ENCODE assay signal across 13 mouse cellular contexts in genomic region chr1:134095033-134095612, GRCm38 (mm10). TPM values are rescaled to one million over a fixed set of nuclear protein-coding genes. Genes with fewer than 3 reads are reported as not detected.
DNase-seq lines count a peak whose midpoint lies in the region; ATAC-seq and TF ChIP-seq lines count a peak whose summit lies in the region.
"Had no signal": no experiment of that assay in that cellular context is flagged by ENCODE, and none has a peak within 500 bp of the region (broad histone marks: within the 10 kb centered on the region; RNA-seq: fewer than 3 reads in every experiment).

No protein-coding gene starts in this region.

- H3K4me3 ChIP-seq in heart, embryonic 15.5 days = no peak overlapping the region
- no peak overlapping the region for H3K4me3 ChIP-seq in heart, embryonic 12.5 days
- H3K4me3 ChIP-seq in midbrain, embryonic 13.5 days (replicated peaks) = no peak overlapping the region
- no peak overlapping the region for H3K4me3 ChIP-seq in midbrain, embryonic 16.5 days (ENCODE audit: low read depth, low read length)
- H3K4me3 ChIP-seq in forebrain, postnatal 0 days (ENCODE audit: low read depth, low read length) = no peak overlapping the region
- no peak overlapping the region for H3K4me3 ChIP-seq in stomach, embryonic 14.5 days (ENCODE audit: low read depth, low read length)
- H3K4me3 ChIP-seq: embryonic facial prominence, embryonic 12.5 days; limb, embryonic 13.5 days had no signal

- ATAC-seq in heart, embryonic 15.5 days (replicated peaks; ENCODE audit: insufficient number of reproducible peaks, insufficient read depth, low FRiP score, low read depth) = no peak
- no peak for ATAC-seq in heart, embryonic 12.5 days (ENCODE audit: insufficient number of reproducible peaks, low FRiP score)
- no peak for ATAC-seq in midbrain, embryonic 13.5 days
- ATAC-seq in midbrain, embryonic 16.5 days = no peak
- no peak for ATAC-seq in forebrain, postnatal 0 days
- no peak for ATAC-seq in stomach, embryonic 14.5 days (ENCODE audit: insufficient number of reproducible peaks, insufficient read depth, low FRiP score, low read depth)

- H3K36me3 ChIP-seq in heart, embryonic 15.5 days = no peaks in the 10 kb centered on the region
- no peaks in the 10 kb centered on the region for H3K36me3 ChIP-seq in heart, embryonic 12.5 days
- H3K36me3 ChIP-seq in midbrain, embryonic 13.5 days = no peaks in the 10 kb centered on the region
- no peaks in the 10 kb centered on the region for H3K36me3 ChIP-seq in midbrain, embryonic 16.5 days (ENCODE audit: control insufficient read depth, insufficient read depth, low read length)
- no peaks in the 10 kb centered on the region for H3K36me3 ChIP-seq in forebrain, postnatal 0 days (ENCODE audit: insufficient read depth)
- H3K36me3 ChIP-seq in stomach, embryonic 14.5 days (ENCODE audit: control insufficient read depth, insufficient read depth, low read length) = no peaks in the 10 kb centered on the region
- H3K36me3 ChIP-seq: embryonic facial prominence, embryonic 12.5 days; limb, embryonic 13.5 days had no signal

- H3K27me3 ChIP-seq in heart, embryonic 15.5 days = no peaks in the 10 kb centered on the region
- H3K27me3 ChIP-seq in heart, embryonic 12.5 days (replicated peaks) = no peaks in the 10 kb centered on the region
- H3K27me3 ChIP-seq in midbrain, embryonic 13.5 days = no peaks in the 10 kb centered on the region
- H3K27me3 ChIP-seq in midbrain, embryonic 16.5 days (ENCODE audit: control insufficient read depth, insufficient read depth, low read depth, low read length) = no peaks in the 10 kb centered on the region
- no peaks in the 10 kb centered on the region for H3K27me3 ChIP-seq in forebrain, postnatal 0 days (ENCODE audit: insufficient read depth, low read length)
- H3K27me3 ChIP-seq in stomach, embryonic 14.5 days (ENCODE audit: control insufficient read depth, insufficient read depth, low read length) = no peaks in the 10 kb centered on the region
- H3K27me3 ChIP-seq: embryonic facial prominence, embryonic 12.5 days; limb, embryonic 13.5 days had no signal

- TF ChIP-seq CTCF in forebrain, postnatal 0 days (IDR thresholded peaks at IDR 0.05; ENCODE audit: low read depth) = 0 out of 2 replicates have a peak, but pooled peaks have one; percentile 7

- DNase-seq in forebrain, postnatal 0 days = no peak
- no peak for DNase-seq in layer of hippocampus, postnatal 36 days
- no peak for DNase-seq in thymus, adult 18-20 months
- DNase-seq: adrenal gland, postnatal 25 days; kidney, postnatal 25 days; thymus, postnatal 25 days had no signal

- H3K9me3 ChIP-seq in heart, embryonic 15.5 days (replicated peaks) = no peaks in the 10 kb centered on the region
- H3K9me3 ChIP-seq in heart, embryonic 12.5 days (replicated peaks) = no peaks in the 10 kb centered on the region
- no peaks in the 10 kb centered on the region for H3K9me3 ChIP-seq in midbrain, embryonic 13.5 days
- H3K9me3 ChIP-seq in midbrain, embryonic 16.5 days (replicated peaks; ENCODE audit: control insufficient read depth, low read length, poor library complexity, severe bottlenecking) = no peaks in the 10 kb centered on the region
- H3K9me3 ChIP-seq in forebrain, postnatal 0 days (ENCODE audit: low read length) = no peaks in the 10 kb centered on the region
- no peaks in the 10 kb centered on the region for H3K9me3 ChIP-seq in stomach, embryonic 14.5 days (ENCODE audit: control insufficient read depth, low read depth, low read length)
- H3K9me3 ChIP-seq: embryonic facial prominence, embryonic 12.5 days; limb, embryonic 13.5 days had no signal

- H3K4me1 ChIP-seq in heart, embryonic 15.5 days (replicated peaks) = peaks cover 70% of the 10 kb centered on the region
- peaks cover 62% of the 10 kb centered on the region for H3K4me1 ChIP-seq in heart, embryonic 12.5 days (replicated peaks)
- H3K4me1 ChIP-seq in midbrain, embryonic 13.5 days (replicated peaks) = peaks cover 79% of the 10 kb centered on the region
- H3K4me1 ChIP-seq in midbrain, embryonic 16.5 days (ENCODE audit: control insufficient read depth, insufficient read depth, low read length) = peaks cover 18% of the 10 kb centered on the region
- peaks cover 21% of the 10 kb centered on the region for H3K4me1 ChIP-seq in forebrain, postnatal 0 days (ENCODE audit: insufficient read depth)
- H3K4me1 ChIP-seq in stomach, embryonic 14.5 days (ENCODE audit: control insufficient read depth, insufficient read depth, low read length) = peaks cover 67% of the 10 kb centered on the region

- 61% methylated on average over 7 of the region's 7 CpGs for WGBS in heart, embryonic 15.5 days
- 59% methylated on average over 7 of the region's 7 CpGs for WGBS in heart, embryonic 12.5 days
- 72% methylated on average over 7 of the region's 7 CpGs for WGBS in midbrain, embryonic 13.5 days
- WGBS in midbrain, embryonic 16.5 days = 63% methylated on average over 7 of the region's 7 CpGs
- 63% methylated on average over 7 of the region's 7 CpGs for WGBS in forebrain, postnatal 0 days
- 57% methylated on average over 7 of the region's 7 CpGs for WGBS in stomach, embryonic 14.5 days

- H3K4me2 ChIP-seq in heart, embryonic 15.5 days = no peak overlapping the region
- H3K4me2 ChIP-seq in heart, embryonic 12.5 days = no peak overlapping the region
- H3K4me2 ChIP-seq in midbrain, embryonic 13.5 days (replicated peaks) = no peak overlapping the region
- H3K4me2 ChIP-seq in midbrain, embryonic 16.5 days (ENCODE audit: low read length) = no peak overlapping the region
- H3K4me2 ChIP-seq in forebrain, postnatal 0 days (ENCODE audit: low read depth) = no peak overlapping the region
- no peak overlapping the region for H3K4me2 ChIP-seq in stomach, embryonic 14.5 days (replicated peaks; ENCODE audit: low read depth, low read length)
- H3K4me2 ChIP-seq: embryonic facial prominence, embryonic 12.5 days; limb, embryonic 13.5 days had no signal

- H3K27ac ChIP-seq in heart, embryonic 15.5 days = peak overlapping the region; percentile 2; the same call in 1 of the 2 replicates
- no peak overlapping the region for H3K27ac ChIP-seq in heart, embryonic 12.5 days (ENCODE audit: poor library complexity, severe bottlenecking)
- peak overlapping the region; percentile 89 for H3K27ac ChIP-seq in midbrain, embryonic 13.5 days
- H3K27ac ChIP-seq in midbrain, embryonic 16.5 days (ENCODE audit: low read length) = no peak overlapping the region
- H3K27ac ChIP-seq in forebrain, postnatal 0 days (ENCODE audit: low read depth, low read length) = no peak overlapping the region
- H3K27ac ChIP-seq in stomach, embryonic 14.5 days (ENCODE audit: low read length) = peak overlapping the region; percentile 84; the same call in 1 of the 2 replicates

- no peak overlapping the region for H3K9ac ChIP-seq in heart, embryonic 15.5 days
- H3K9ac ChIP-seq in heart, embryonic 12.5 days = no peak overlapping the region
- H3K9ac ChIP-seq in midbrain, embryonic 13.5 days (replicated peaks) = no peak overlapping the region
- H3K9ac ChIP-seq in midbrain, embryonic 16.5 days (ENCODE audit: low read depth, low read length) = no peak overlapping the region
- no peak overlapping the region for H3K9ac ChIP-seq in forebrain, postnatal 0 days
- H3K9ac ChIP-seq in stomach, embryonic 14.5 days (replicated peaks; ENCODE audit: low read depth, low read length) = no peak overlapping the region
- H3K9ac ChIP-seq: embryonic facial prominence, embryonic 12.5 days; limb, embryonic 13.5 days had no signal

RNA-seq across cellular contexts. Expression of gene Chit1, which starts 15.9 kb away (rescaled TPM):
- 0.42 TPM in 2 replicates for polyA plus RNA-seq in heart, embryonic 15.5 days (2015; fragmentation: Nextera tagmentation; extraction: Ambion mirVana)
- polyA plus RNA-seq in heart, embryonic 12.5 days (2016; fragmentation: Nextera tagmentation; extraction: Ambion mirVana) = 0.32 and 0.49 TPM in 2 replicates
- polyA plus RNA-seq in midbrain, embryonic 13.5 days (2015; fragmentation: Nextera tagmentation; extraction: Ambion mirVana) = 0.09 and 0.27 TPM in 2 replicates
- 0.21 TPM in 1 of 2 replicates, not detected in the other for polyA plus RNA-seq in midbrain, embryonic 16.5 days (2015; fragmentation: Nextera tagmentation; extraction: Ambion mirVana)
- 0.19 and 0.46 TPM in 2 replicates for total RNA-seq in forebrain, postnatal 0 days (2014; rRNA removed)
- polyA plus RNA-seq in forebrain, postnatal 0 days (2015; fragmentation: Nextera tagmentation; extraction: Ambion mirVana) = 0.30 and 0.41 TPM in 2 replicates
- polyA plus RNA-seq in stomach, embryonic 14.5 days (2014; fragmentation: Nextera tagmentation; extraction: Ambion mirVana) = not detected in 2 replicates
- not detected for total RNA-seq in layer of hippocampus, postnatal 36 days (2021)
- total RNA-seq: adrenal gland, postnatal 25 days had no signal
- polyA plus RNA-seq: embryonic facial prominence, embryonic 12.5 days had no signal

RNA-seq across cellular contexts. Expression of gene Btg2, which starts 16.2 kb away (rescaled TPM):
- polyA plus RNA-seq in heart, embryonic 15.5 days (2015; fragmentation: Nextera tagmentation; extraction: Ambion mirVana) = 36.9 and 45.4 TPM in 2 replicates
- 37.8 and 40.4 TPM in 2 replicates for polyA plus RNA-seq in heart, embryonic 12.5 days (2016; fragmentation: Nextera tagmentation; extraction: Ambion mirVana)
- polyA plus RNA-seq in midbrain, embryonic 13.5 days (2015; fragmentation: Nextera tagmentation; extraction: Ambion mirVana) = 109 and 110 TPM in 2 replicates
- polyA plus RNA-seq in midbrain, embryonic 16.5 days (2015; fragmentation: Nextera tagmentation; extraction: Ambion mirVana) = 27.2 and 34.9 TPM in 2 replicates
- 9.2 and 11.9 TPM in 2 replicates for total RNA-seq in forebrain, postnatal 0 days (2014; rRNA removed)
- polyA plus RNA-seq in forebrain, postnatal 0 days (2015; fragmentation: Nextera tagmentation; extraction: Ambion mirVana) = 10.1 and 12.0 TPM in 2 replicates
- 55.5 and 61.4 TPM in 2 replicates for polyA plus RNA-seq in stomach, embryonic 14.5 days (2014; fragmentation: Nextera tagmentation; extraction: Ambion mirVana)
- 10 to 100 TPM; 18.7 to 18.9 TPM for total RNA-seq in layer of hippocampus, postnatal 36 days (2021)

RNA-seq across cellular contexts. Expression of gene Fmod, which starts 58.1 kb away (rescaled TPM):
- 23.3 and 32.3 TPM in 2 replicates for polyA plus RNA-seq in heart, embryonic 15.5 days (2015; fragmentation: Nextera tagmentation; extraction: Ambion mirVana)
- polyA plus RNA-seq in heart, embryonic 12.5 days (2016; fragmentation: Nextera tagmentation; extraction: Ambion mirVana) = 15.7 and 17.5 TPM in 2 replicates
- 5.5 and 5.7 TPM in 2 replicates for polyA plus RNA-seq in midbrain, embryonic 13.5 days (2015; fragmentation: Nextera tagmentation; extraction: Ambion mirVana)
- polyA plus RNA-seq in midbrain, embryonic 16.5 days (2015; fragmentation: Nextera tagmentation; extraction: Ambion mirVana) = 9.8 and 15.2 TPM in 2 replicates
- total RNA-seq in forebrain, postnatal 0 days (2014; rRNA removed) = 7.0 and 14.2 TPM in 2 replicates
- polyA plus RNA-seq in forebrain, postnatal 0 days (2015; fragmentation: Nextera tagmentation; extraction: Ambion mirVana) = 14.7 and 19.6 TPM in 2 replicates
- polyA plus RNA-seq in stomach, embryonic 14.5 days (2014; fragmentation: Nextera tagmentation; extraction: Ambion mirVana) = 7.2 and 7.6 TPM in 2 replicates
- total RNA-seq in layer of hippocampus, postnatal 36 days (2021) = 1 to 10 TPM; 4.0 to 7.8 TPM

Comparison
In these comparisons a context has a peak if more than half of its experiments do, and no peak if none do; other contexts are left out.
1. H3K27ac ChIP-seq: peak in heart, embryonic 15.5 days (single experiment), midbrain, embryonic 13.5 days (single experiment) and stomach, embryonic 14.5 days (single experiment); none in heart, embryonic 12.5 days (single experiment), midbrain, embryonic 16.5 days (single experiment) and forebrain, postnatal 0 days (single experiment).